Mouse (Mus musculus) neural tube, embryonic 11.5 days (tissue): ENCODE measurements around the gene Foxp1. TPM values are rescaled to one million over a fixed set of nuclear protein-coding genes. Genes with fewer than 3 reads are reported as not detected.

ENCODE experiments used
- ATAC-seq: fragments of 200-750 bp; cut with Nextera tagmentation; 2 replicates; pipeline ENCODE4 v1.8.0; 2017; ENCODE audit warnings: moderate number of reproducible peaks, mild to moderate bottlenecking, moderate TSS enrichment, moderate library complexity; ENCODE audit not compliant: insufficient read depth, low FRiP score, low TSS enrichment
- DNase-seq: peaks from one replicate; pipeline ENCODE4 v3.0.0-alpha.2; 2015; ENCODE audit warnings: low spot score
- H3K27ac ChIP-seq: fragments of 300-500 bp; sonication (generic); 2 replicates; pipeline ENCODE4 v1.5.1; 2014; ENCODE audit warnings: low read depth, mild to moderate bottlenecking, low read length
- H3K27me3 ChIP-seq: fragments of 300-500 bp; sonication (generic); 2 replicates; pipeline ENCODE4 v1.6.1; 2014; ENCODE audit warnings: mild to moderate bottlenecking, low read length, mixed read lengths; ENCODE audit not compliant: control insufficient read depth, insufficient read depth
- H3K36me3 ChIP-seq: fragments of 300-500 bp; sonication (generic); 2 replicates; pipeline ENCODE4 v1.6.1; 2014; ENCODE audit warnings: mild to moderate bottlenecking, low read length, moderate library complexity, mixed read lengths; ENCODE audit not compliant: control insufficient read depth, insufficient read depth
- H3K4me1 ChIP-seq: fragments of 300-500 bp; sonication (generic); 2 replicates; pipeline ENCODE4 v1.6.1; 2014; ENCODE audit warnings: low read length, mixed read lengths; ENCODE audit not compliant: control insufficient read depth, insufficient read depth
- H3K4me2 ChIP-seq: fragments of 300-500 bp; sonication (generic); 2 replicates; pipeline ENCODE4 v1.6.1; 2014; ENCODE audit warnings: low read depth, mild to moderate bottlenecking, moderate library complexity
- H3K4me3 ChIP-seq: fragments of 300-500 bp; sonication (generic); 2 replicates; pipeline ENCODE4 v1.5.1; 2014; ENCODE audit warnings: low read depth, low read length
- H3K9ac ChIP-seq: fragments of 300-500 bp; sonication (generic); 2 replicates; pipeline ENCODE4 v1.6.1; 2014; ENCODE audit warnings: mild to moderate bottlenecking, low read length
- H3K9me3 ChIP-seq: fragments of 300-500 bp; sonication (generic); 2 replicates; pipeline ENCODE4 v1.6.1; 2016; ENCODE audit warnings: low read length; ENCODE audit not compliant: control insufficient read depth
- WGBS: fragments of 180-500 bp; shearing (Covaris S2); extraction: QIAGEN DNeasy Blood & Tissue Kit; methylation state at CpG from one replicate; pipeline ENCODE4 v1.1.7; 2014; 5-methylcytosine and 5-hydroxymethylcytosine counted together
- polyA plus RNA-seq: library from polyadenylated mRNA; unstranded; fragments of >200 nt; fragmentation: Nextera tagmentation; extraction: Ambion mirVana; gene quantifications from 2 replicates; pipeline ENCODE4 v1.2.1, GENCODE M21; 2014

The Foxp1 gene
- polyA plus RNA-seq, 1 experiment from 2014 or later = 116 TPM

DNA sequence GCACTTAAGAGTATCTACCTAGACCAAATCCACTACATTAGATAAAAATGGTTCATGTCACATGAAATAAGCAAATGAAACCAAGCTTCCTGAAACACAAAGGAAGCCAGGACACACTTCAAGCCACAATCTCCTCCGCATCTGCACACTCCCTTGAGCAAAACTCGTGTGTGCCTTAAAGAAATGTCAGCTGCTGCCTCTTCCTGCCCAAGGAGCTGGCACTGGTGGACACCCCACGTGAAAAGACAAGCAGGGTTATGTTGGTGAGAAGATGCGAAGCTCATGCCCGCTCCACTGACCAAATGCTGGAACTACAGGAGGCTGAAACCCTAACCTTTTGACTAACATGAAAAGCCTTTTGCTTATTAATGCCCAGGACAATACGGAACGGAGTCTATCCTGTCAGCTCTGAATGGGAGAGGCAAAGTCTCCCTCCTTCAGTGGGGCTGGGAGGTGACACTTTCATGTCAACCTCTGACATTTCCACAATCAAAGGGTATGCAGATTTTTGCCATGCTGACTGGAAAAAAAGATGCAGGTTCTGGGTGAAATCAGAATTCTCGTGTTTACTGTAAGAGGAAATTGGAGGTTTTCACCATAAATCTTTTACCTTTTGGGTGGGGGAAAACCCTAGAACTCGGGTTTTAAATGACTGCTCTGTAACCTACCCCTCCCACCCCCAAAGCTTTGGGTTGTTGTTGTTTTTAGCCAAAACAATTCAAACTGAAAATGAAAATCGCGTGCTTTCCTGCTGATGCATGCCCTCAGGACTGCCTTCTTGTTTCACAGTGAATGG is 261.4 kb downstream of the Foxp1 start:
- Histone ChIP-seq H3K4me3 (no peak overlapping the region), H3K36me3 (no peaks in the 10 kb centered on the region), H3K27me3 (no peaks in the 10 kb centered on the region), H3K4me2 (no peak overlapping the region), H3K27ac (no peak overlapping the region), H3K9ac (no peak overlapping the region), H3K9me3 (no peaks in the 10 kb centered on the region), H3K4me1 (peaks cover 18% of the 10 kb centered on the region)
- WGBS = 61% methylated on average over 11 of the region's 11 CpGs
- no peak for DNase-seq
- ATAC-seq = no peak

DNA sequence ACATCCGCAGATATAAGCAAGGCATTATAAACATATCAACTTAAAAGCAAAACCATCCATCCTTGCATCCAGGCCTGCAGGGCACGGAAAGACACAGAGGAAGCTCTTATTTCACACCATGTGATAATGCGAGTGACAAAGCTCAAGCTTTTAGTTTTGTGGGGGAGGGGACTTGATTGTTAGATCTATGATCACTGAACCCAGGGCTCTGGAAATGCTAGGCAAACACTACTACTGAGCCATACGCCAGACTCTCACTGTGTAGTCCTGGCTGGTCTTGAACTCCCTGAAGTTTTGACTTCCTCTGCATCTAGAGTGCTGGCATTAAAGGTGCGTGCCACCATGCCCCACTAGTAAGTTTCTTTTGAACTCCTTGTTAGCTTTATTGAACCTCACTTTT is 264.2 kb downstream of the Foxp1 start:
- Histone ChIP-seq H3K4me3 (no peak overlapping the region), H3K9me3 (no peaks in the 10 kb centered on the region), H3K4me2 (no peak overlapping the region), H3K27ac (no peak overlapping the region), H3K27me3 (no peaks in the 10 kb centered on the region), H3K9ac (no peak overlapping the region), H3K36me3 (no peaks in the 10 kb centered on the region), H3K4me1 (peaks cover under 1% of the 10 kb centered on the region; the same call in 1 of the 2 replicates)
- DNase-seq (no peak), ATAC-seq (no peak)
- 75% methylated on average over 5 of the region's 5 CpGs for WGBS

GRCm38 (mm10) chr6:99257676-99258075 is 264.8 kb downstream of the Foxp1 start:
- no peaks in the 10 kb centered on the region for H3K36me3 ChIP-seq
- no peaks in the 10 kb centered on the region for H3K27me3 ChIP-seq
- no peak overlapping the region for H3K9ac ChIP-seq
- H3K9me3 ChIP-seq = no peaks in the 10 kb centered on the region
- ATAC-seq = no peak
- 88% methylated on average over 2 of the region's 2 CpGs for WGBS
- H3K27ac ChIP-seq = no peak overlapping the region
- no peak overlapping the region for H3K4me3 ChIP-seq
- no peaks in the 10 kb centered on the region for H3K4me1 ChIP-seq
- no peak overlapping the region for H3K4me2 ChIP-seq
- DNase-seq = no peak

- Histone ChIP-seq H3K9ac (no peak overlapping the region), H3K27ac (no peak overlapping the region), H3K4me3 (no peak overlapping the region), H3K27me3 (no peaks in the 10 kb centered on the region), H3K4me2 (no peak overlapping the region), H3K36me3 (no peaks in the 10 kb centered on the region), H3K9me3 (no peaks in the 10 kb centered on the region), H3K4me1 (no peaks in the 10 kb centered on the region)
- WGBS = 91% methylated on average over 8 of the region's 8 CpGs
- ATAC-seq (no peak), DNase-seq (no peak)
These were observed 269.2 kb downstream of the Foxp1 start for GRCm38 (mm10) chr6:99253331-99253730.

DNA sequence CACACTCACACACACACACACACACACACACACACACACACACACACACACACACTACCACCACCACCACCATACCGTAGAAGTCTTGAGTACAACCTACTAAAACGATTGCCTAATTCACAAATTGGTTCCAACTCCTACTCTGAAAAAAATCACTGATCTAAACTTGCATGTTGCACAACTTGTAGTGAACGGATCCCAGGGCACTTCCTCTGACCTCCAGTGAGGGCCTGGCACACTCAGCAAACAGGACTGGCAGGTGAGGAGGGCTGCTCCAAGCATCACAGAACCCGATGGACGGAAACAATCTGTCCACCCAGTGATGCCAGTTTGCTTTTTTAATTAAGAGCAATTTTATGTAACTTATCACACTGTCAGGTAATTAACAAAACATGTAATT is 269.7 kb downstream of the Foxp1 start:
- Histone ChIP-seq H3K27me3 (no peaks in the 10 kb centered on the region), H3K27ac (no peak overlapping the region), H3K9me3 (no peaks in the 10 kb centered on the region), H3K36me3 (no peaks in the 10 kb centered on the region), H3K9ac (no peak overlapping the region), H3K4me1 (no peaks in the 10 kb centered on the region), H3K4me3 (no peak overlapping the region), H3K4me2 (no peak overlapping the region)
- WGBS = 93% methylated on average over 5 of the region's 5 CpGs
- no peak for ATAC-seq
- no peak for DNase-seq

DNA sequence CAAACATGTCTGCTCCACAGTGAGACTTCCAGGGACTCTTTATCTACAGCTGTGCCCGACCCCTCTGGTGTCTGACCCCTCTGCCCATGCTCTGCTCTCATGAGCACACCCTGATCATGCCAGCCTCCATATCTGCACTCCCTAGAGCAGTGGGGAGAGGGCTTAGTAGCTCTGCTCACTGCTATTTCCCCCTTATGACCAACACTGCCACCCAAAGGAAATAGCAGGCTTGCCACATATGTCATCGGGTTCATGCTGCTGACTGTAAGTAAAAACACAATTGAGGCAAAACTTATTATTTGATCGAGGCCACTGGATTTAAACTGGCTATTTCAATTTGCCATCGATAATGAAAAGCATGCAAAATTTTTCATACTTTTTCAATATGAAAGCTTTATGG is 270.6 kb downstream of the Foxp1 start:
- 91% methylated on average over 4 of the region's 4 CpGs for WGBS
- DNase-seq = no peak

GRCm38 (mm10) chr6:99251222-99251621 is 271.3 kb downstream of the Foxp1 start:
- no peaks in the 10 kb centered on the region for H3K27me3 ChIP-seq
- no peak overlapping the region for H3K4me2 ChIP-seq
- no peak overlapping the region for H3K4me3 ChIP-seq
- no peak overlapping the region for H3K9ac ChIP-seq
- no peaks in the 10 kb centered on the region for H3K4me1 ChIP-seq
- DNase-seq = no peak
- H3K9me3 ChIP-seq = no peaks in the 10 kb centered on the region
- H3K27ac ChIP-seq = no peak overlapping the region
- no peaks in the 10 kb centered on the region for H3K36me3 ChIP-seq
- no peak for ATAC-seq
- WGBS = 78% methylated on average over 3 of the region's 3 CpGs

More for the DNA sequence above, 270.6 kb downstream of the Foxp1 start:
- Histone ChIP-seq H3K4me3 (no peak overlapping the region), H3K4me1 (no peaks in the 10 kb centered on the region), H3K9me3 (no peaks in the 10 kb centered on the region), H3K27ac (no peak overlapping the region), H3K4me2 (no peak overlapping the region), H3K36me3 (no peaks in the 10 kb centered on the region), H3K9ac (no peak overlapping the region), H3K27me3 (no peaks in the 10 kb centered on the region)
- no peak for ATAC-seq

- no peaks in the 10 kb centered on the region for H3K27me3 ChIP-seq
- H3K4me1 ChIP-seq = no peaks in the 10 kb centered on the region
- DNase-seq = no peak
- H3K9ac ChIP-seq = no peak overlapping the region
- WGBS = 84% methylated on average over 5 of the region's 5 CpGs
- no peak for ATAC-seq
- H3K4me2 ChIP-seq = no peak overlapping the region
- H3K9me3 ChIP-seq = no peaks in the 10 kb centered on the region
- H3K4me3 ChIP-seq = no peak overlapping the region
- H3K36me3 ChIP-seq = no peaks in the 10 kb centered on the region
- no peak overlapping the region for H3K27ac ChIP-seq
These were observed 273.0 kb downstream of the Foxp1 start for GRCm38 (mm10) chr6:99249496-99250030.

DNA sequence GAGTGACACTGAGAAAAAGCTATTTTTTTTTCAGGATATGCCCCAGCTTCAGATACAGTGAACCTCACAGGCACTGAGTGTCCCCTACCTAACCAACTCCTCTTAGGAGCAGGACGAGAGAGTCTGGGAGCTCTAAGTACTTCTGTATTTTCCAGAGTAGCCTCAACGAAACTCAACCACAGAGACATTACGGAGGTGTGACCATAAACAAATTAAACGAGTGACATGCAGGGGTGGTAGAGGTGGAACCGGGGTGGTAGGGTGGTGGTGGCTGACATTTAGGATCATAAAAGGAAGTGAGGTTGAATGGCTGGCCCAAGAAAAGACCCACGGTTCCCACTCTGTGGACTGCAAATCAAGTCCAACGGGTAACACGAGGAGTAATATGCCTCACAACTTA is 274.1 kb downstream of the Foxp1 start:
- Histone ChIP-seq H3K4me1 (no peaks in the 10 kb centered on the region), H3K4me2 (no peak overlapping the region), H3K9ac (no peak overlapping the region), H3K4me3 (no peak overlapping the region), H3K9me3 (no peaks in the 10 kb centered on the region), H3K36me3 (no peaks in the 10 kb centered on the region), H3K27me3 (no peaks in the 10 kb centered on the region), H3K27ac (no peak overlapping the region)
- ATAC-seq = no peak
- 67% methylated on average over 8 of the region's 8 CpGs for WGBS
- no peak for DNase-seq
